Mouse (Mus musculus) bone marrow macrophage, adult 2 months (primary cell): ENCODE data around the gene Mfsd6. TPM values are rescaled to one million over a fixed set of nuclear protein-coding genes. Genes with fewer than 3 reads are reported as not detected.
"Not testable (repeated sequence)": the region's sequence is repeated elsewhere in the genome, so short reads cannot be mapped to it uniquely, and the experiment has no call there.

Experiments
- H3K27ac ChIP-seq: 2 replicates; pipeline ENCODE4 v1.5.1; 2012; ENCODE audit warnings: low read depth, low read length; ENCODE audit not compliant: insufficient read depth
- H3K4me1 ChIP-seq: 2 replicates; pipeline ENCODE4 v1.6.1; 2012; ENCODE audit warnings: low read length; ENCODE audit not compliant: control insufficient read depth, insufficient read depth
- H3K4me3 ChIP-seq: 2 replicates; pipeline ENCODE4 v1.5.1; 2012; ENCODE audit warnings: mild to moderate bottlenecking, low read length, moderate library complexity; ENCODE audit not compliant: insufficient read depth
- CTCF ChIP-seq: IDR thresholded peaks from 2 replicates; pipeline ENCODE4 v1.5.1; 2012; ENCODE audit warnings: low read depth, mild to moderate bottlenecking, low read length, moderate library complexity
- POLR2A ChIP-seq: IDR thresholded peaks from 2 replicates; pipeline ENCODE4 v1.6.1; 2012; ENCODE audit warnings: mild to moderate bottlenecking, low read depth, low read length, borderline replicate concordance
- polyA plus RNA-seq: library from polyadenylated mRNA; stranded (reverse); fragments of >200 nt; gene quantifications from 2 replicates; pipeline ENCODE4 v1.2.4, GENCODE M21; 2012; ENCODE audit not compliant: missing spikeins, insufficient read depth, insufficient read length

The Mfsd6 gene
- polyA plus RNA-seq, 1 experiment = 44.1 TPM

DNA sequence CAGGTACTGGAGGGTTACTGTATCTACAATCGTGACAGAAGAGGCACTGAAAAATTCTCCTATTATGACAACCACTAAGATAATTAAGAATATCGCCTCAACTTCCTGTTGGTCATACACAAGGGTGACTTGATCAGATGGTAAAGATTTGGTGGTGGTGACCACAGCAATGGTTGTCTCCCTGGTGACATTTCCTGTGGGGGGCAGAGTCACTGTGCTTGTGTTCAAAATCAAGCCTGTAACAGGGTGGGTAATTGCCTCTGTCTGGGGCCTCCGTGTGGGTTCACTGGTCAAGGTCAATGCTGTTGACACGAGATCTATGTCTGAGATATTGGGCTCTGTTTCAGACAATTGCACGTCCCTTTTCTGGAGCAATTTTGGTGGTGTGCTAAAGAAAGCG is 18.5 kb downstream of the Mfsd6 start:
- peaks cover 12% of the 10 kb centered on the region for H3K4me1 ChIP-seq
- H3K27ac ChIP-seq = no peak overlapping the region
- H3K4me3 ChIP-seq = no peak overlapping the region
- TF ChIP-seq CTCF (no peak), POLR2A (no peak)

DNA sequence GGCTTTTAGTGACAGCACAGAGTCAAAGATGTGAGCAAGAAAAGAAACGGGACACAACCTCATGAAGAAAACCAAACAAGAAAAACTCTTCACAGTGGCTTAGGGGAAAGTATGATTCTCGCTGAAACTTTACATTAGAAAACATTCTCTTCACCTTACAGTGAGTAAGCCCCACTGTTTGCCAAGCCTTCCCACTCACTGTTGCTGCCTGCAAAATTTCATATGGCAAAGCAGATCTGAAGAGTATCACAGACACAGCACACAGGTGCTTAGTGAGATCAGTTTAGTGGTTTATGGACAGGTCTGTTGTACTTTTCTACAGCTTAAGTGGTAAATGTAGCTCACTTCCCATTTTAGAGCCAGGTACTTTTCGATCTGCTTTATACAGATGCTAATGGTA is 20.2 kb downstream of the Mfsd6 start:
- Histone ChIP-seq H3K27ac (no peak overlapping the region), H3K4me1 (peaks cover 16% of the 10 kb centered on the region), H3K4me3 (no peak overlapping the region)
- no peak for TF ChIP-seq POLR2A

DNA sequence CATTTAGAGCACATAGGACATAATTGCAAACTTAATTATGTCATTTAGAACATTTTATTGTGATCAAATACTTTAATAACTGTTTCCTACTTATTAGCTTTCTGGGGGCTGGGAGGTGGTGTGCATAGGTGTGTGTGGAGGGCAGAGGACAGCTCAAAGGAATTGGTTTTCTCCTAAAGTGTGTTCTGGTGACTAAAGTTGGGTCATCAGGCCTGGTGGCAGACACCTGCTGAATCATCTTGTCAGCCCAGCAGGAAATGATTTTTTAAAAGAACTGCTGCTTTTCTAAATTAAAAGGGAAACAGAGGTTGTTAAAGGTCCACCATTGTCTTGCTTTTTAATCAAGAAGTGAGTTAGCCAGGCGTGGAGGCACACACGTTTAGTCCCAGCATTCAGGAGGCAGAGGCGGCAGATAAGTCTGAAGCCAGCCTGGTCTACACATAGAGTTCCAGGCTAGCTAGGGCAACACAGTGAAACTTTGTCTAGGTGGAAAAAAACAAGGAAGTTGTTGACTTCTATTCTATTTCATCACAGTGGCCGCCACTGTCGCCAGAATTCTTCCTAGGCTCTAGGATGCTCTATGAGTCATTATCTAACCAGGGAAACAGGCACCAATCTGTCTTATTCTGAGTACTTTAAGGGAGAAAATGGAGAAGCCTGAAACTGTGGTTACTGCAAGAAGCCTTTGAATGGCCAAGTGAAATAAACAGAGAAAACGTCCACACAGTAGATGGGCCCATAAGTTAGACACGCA is 24.3 kb downstream of the Mfsd6 start:
- 0 out of 2 replicates have a peak overlapping the region, but pooled peaks have one; percentile 34 for H3K27ac ChIP-seq

DNA sequence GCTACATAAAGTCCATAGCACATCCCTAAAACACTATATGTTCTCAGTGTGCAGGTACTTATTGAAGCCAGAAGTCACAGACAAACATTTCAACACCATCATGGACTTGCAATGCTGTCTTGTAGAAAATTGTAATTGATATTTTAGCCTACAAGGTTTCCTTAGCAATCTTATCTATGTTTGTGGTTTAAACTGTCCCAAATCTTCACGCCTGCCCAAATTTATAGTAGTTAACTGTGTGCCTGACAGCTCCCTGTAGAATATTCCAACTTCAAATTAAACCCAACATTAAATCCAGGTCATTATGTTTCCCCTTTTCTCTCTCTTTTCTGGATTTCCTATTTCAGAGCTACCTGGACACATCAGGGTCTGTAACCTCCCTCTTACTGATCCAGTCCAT is 25.3 kb downstream of the Mfsd6 start:
- Histone ChIP-seq H3K4me3 (no peak overlapping the region), H3K4me1 (peaks cover 14% of the 10 kb centered on the region), H3K27ac (no peak overlapping the region)
- no peak for TF ChIP-seq POLR2A
- TF ChIP-seq CTCF = no peak

More for the DNA sequence above, 24.3 kb downstream of the Mfsd6 start:
- Histone ChIP-seq H3K4me1 (peaks cover 14% of the 10 kb centered on the region), H3K4me3 (no peak overlapping the region)
- no peak for TF ChIP-seq CTCF
- no peak for TF ChIP-seq POLR2A

GRCm38 (mm10) chr1:52694456-52694855 is 32.8 kb downstream of the Mfsd6 start:
- not testable (repeated sequence) for H3K4me1 ChIP-seq, H3K27ac ChIP-seq, H3K4me3 ChIP-seq

DNA sequence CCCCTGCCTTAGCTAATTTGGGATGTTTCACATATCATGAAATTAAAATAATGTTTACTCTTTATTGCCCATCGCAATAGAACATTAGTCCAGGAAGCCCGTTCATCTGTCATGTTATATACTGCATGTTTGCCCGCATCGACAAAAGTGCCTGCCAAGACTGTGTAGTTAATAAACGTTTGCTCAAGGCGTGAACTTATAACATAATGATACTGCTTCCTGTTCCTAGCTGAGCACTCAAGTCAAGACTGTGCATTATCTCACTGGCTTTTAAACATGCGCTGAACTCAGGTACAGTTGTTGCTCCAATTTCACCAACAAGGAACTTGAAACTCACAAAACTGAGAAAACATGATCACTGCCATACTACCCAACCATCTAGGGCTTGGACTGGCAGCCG is 39.6 kb downstream of the Mfsd6 start:
- Histone ChIP-seq H3K4me3 (no peak overlapping the region), H3K27ac (no peak overlapping the region), H3K4me1 (no peaks in the 10 kb centered on the region)
- TF ChIP-seq CTCF (no peak), POLR2A (no peak)

- no peak for TF ChIP-seq POLR2A
- TF ChIP-seq CTCF = no peak
- Histone ChIP-seq H3K4me1 (peaks cover 8% of the 10 kb centered on the region), H3K4me3 (no peak overlapping the region), H3K27ac (no peak overlapping the region)
These were observed 43.7 kb downstream of the Mfsd6 start for GRCm38 (mm10) chr1:52683550-52683949.

GRCm38 (mm10) chr1:52676621-52677020 is 50.6 kb downstream of the Mfsd6 start:
- no peak overlapping the region for H3K4me3 ChIP-seq
- TF ChIP-seq CTCF = no peak
- no peak for TF ChIP-seq POLR2A
- H3K27ac ChIP-seq = no peak overlapping the region
- H3K4me1 ChIP-seq = peaks cover 17% of the 10 kb centered on the region

GRCm38 (mm10) chr1:52675561-52676551 is 51.4 kb downstream of the Mfsd6 start:
- no peak for TF ChIP-seq CTCF
- no peak for TF ChIP-seq POLR2A
- Histone ChIP-seq H3K4me3 (no peak overlapping the region), H3K4me1 (peaks cover 14% of the 10 kb centered on the region), H3K27ac (no peak overlapping the region)

DNA sequence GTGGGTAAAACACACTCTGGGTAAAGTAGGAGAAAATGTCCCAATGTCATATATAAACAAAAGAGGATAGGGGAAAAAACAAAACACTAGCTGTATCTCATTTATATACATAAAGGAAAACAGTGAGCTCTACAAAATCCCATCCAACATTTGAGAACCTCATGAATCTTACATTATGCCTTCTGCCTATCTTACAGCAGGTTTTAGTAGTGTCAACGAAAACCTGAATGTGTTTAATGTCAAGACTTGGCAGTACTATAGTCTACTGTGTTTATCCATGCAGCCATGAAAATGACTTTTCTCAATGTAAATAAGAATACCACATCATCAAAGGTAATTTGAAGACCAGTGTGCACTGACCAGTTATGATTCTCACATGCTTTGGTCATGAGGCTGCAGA is 57.3 kb downstream of the Mfsd6 start:
- TF ChIP-seq CTCF (no peak), POLR2A (no peak)
- Histone ChIP-seq H3K4me3 (no peak overlapping the region), H3K27ac (no peak overlapping the region), H3K4me1 (peaks cover 7% of the 10 kb centered on the region)
